Mouse (Mus musculus) lung, postnatal 0 days (tissue): ENCODE results near the gene Tmem190.

Source experiments
- CTCF ChIP-seq: IDR thresholded peaks from 2 replicates; pipeline ENCODE4 v1.5.1; 2016; ENCODE audit warnings: antibody characterized with exemption, mild to moderate bottlenecking
- EP300 ChIP-seq: IDR thresholded peaks from 2 replicates; pipeline ENCODE4 v1.6.1; 2016; ENCODE audit warnings: antibody characterized with exemption, mild to moderate bottlenecking, control low read depth

DNA sequence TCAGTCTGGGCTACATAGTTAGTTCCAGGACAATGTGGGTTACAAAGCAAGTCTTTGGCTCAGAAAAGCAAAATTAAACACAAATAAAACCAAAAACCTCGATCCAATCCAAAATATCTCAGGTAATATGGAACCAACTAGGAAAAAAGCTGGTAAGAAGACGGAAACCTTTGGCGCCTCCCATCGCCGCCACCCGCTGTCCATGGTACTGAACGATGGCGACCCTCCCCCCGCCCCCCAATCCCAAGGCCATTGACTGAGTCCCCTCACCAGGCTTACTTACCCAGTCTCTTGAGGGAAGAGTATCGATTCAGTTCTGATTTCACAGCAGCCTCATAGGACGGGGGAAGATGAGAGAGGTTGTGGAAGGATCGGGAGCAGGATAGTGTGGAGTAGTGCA lies 47.7 kb downstream of the Tmem190 start:
- TF ChIP-seq CTCF (no peak), EP300 (no peak)
